Mouse (Mus musculus) limb, embryonic 14.5 days (tissue): Measurements from ENCODE around the gene 2210017I01Rik. TPM values are rescaled to one million over a fixed set of nuclear protein-coding genes. Genes with fewer than 3 reads are reported as not detected.

Experiments used
- ATAC-seq: fragments of 200-750 bp; cut with Nextera tagmentation; 2 replicates; pipeline ENCODE4 v1.8.0; 2017; ENCODE audit warnings: low read depth, moderate number of reproducible peaks, moderate TSS enrichment; ENCODE audit not compliant: low FRiP score
- DNase-seq: peaks from one replicate; pipeline ENCODE4 v3.0.0-alpha.2; 2015; ENCODE audit warnings: low spot score
- H3K27ac ChIP-seq: fragments of 300-500 bp; sonication (generic); replicated peaks from 2 replicates; pipeline ENCODE4 v1.5.1; 2014; ENCODE audit warnings: low read depth, mild to moderate bottlenecking, low read length, moderate library complexity, mixed read lengths
- H3K27me3 ChIP-seq: fragments of 300-500 bp; sonication (generic); 2 replicates; pipeline ENCODE4 v1.6.1; 2014; ENCODE audit warnings: low read length, mixed read lengths; ENCODE audit not compliant: control insufficient read depth, insufficient read depth
- H3K36me3 ChIP-seq: fragments of 300-500 bp; sonication (generic); 2 replicates; pipeline ENCODE4 v1.6.1; 2014; ENCODE audit warnings: mild to moderate bottlenecking, low read length, moderate library complexity, mixed read lengths; ENCODE audit not compliant: control insufficient read depth, insufficient read depth
- H3K4me1 ChIP-seq: fragments of 300-500 bp; sonication (generic); 2 replicates; pipeline ENCODE4 v1.6.1; 2014; ENCODE audit warnings: antibody characterized with exemption, low read length, mixed read lengths; ENCODE audit not compliant: control insufficient read depth, insufficient read depth
- H3K4me2 ChIP-seq: fragments of 300-500 bp; sonication (generic); replicated peaks from 2 replicates; pipeline ENCODE4 v1.6.1; 2014; ENCODE audit warnings: low read depth, mild to moderate bottlenecking, low read length, moderate library complexity; ENCODE audit not compliant: severe bottlenecking
- H3K4me3 ChIP-seq: fragments of 300-500 bp; sonication (generic); replicated peaks from 2 replicates; pipeline ENCODE4 v1.5.1; 2014; ENCODE audit warnings: low read length
- H3K9ac ChIP-seq: fragments of 300-500 bp; sonication (generic); 2 replicates; pipeline ENCODE4 v1.6.1; 2014; ENCODE audit warnings: mild to moderate bottlenecking, low read depth, low read length, moderate library complexity; ENCODE audit not compliant: severe bottlenecking
- H3K9me3 ChIP-seq: fragments of 300-500 bp; sonication (generic); 2 replicates; pipeline ENCODE4 v1.6.1; 2016; ENCODE audit warnings: low read length; ENCODE audit not compliant: control insufficient read depth
- POLR2A ChIP-seq: fragments of 200-500 bp; IDR thresholded peaks from 2 replicates; pipeline ENCODE4 v1.8.0; 2012; ENCODE audit warnings: inconsistent platforms, mild to moderate bottlenecking, moderate library complexity, borderline replicate concordance; ENCODE audit not compliant: insufficient read depth, insufficient read length; ENCODE audit errors: extremely low read depth
- WGBS: fragments of 180-500 bp; shearing (Covaris S2); extraction: QIAGEN DNeasy Blood & Tissue Kit; methylation state at CpG from one replicate; pipeline ENCODE4 v1.1.7; 2014; 5-methylcytosine and 5-hydroxymethylcytosine counted together
- polyA plus RNA-seq, 2 experiments: library from polyadenylated mRNA; depleted of rRNA in 1 of 2; stranded (reverse) in 1 of 2; unstranded in 1 of 2; fragments of >200 nt; fragmentation: Nextera tagmentation in 1 of 2; extraction: Ambion mirVana in 1 of 2; gene quantifications; 2 replicates each; pipeline versions ENCODE4 v1.2.1 to v1.2.3; 2012 to 2014

2210017I01Rik gene
- polyA plus RNA-seq, 2 experiments: not detected

- Histone ChIP-seq H3K4me1 (no peaks in the 10 kb centered on the region), H3K27me3 (no peaks in the 10 kb centered on the region), H3K36me3 (no peaks in the 10 kb centered on the region), H3K4me3 (no peak overlapping the region), H3K4me2 (no peak overlapping the region), H3K27ac (no peak overlapping the region), H3K9me3 (peaks cover 6% of the 10 kb centered on the region; the same call in 1 of the 2 replicates), H3K9ac (no peak overlapping the region)
- DNase-seq: no peak
- TF ChIP-seq POLR2A: no peak
- ATAC-seq: no peak
Observed at GRCm38 (mm10) chr3:92599973-92600372, 7.3 kb downstream of the 2210017I01Rik start.

GRCm38 (mm10) chr3:92598429-92598828 lies 8.9 kb downstream of the 2210017I01Rik start:
- Histone ChIP-seq H3K27ac (no peak overlapping the region), H3K4me2 (no peak overlapping the region), H3K9me3 (peaks cover 6% of the 10 kb centered on the region; the same call in 1 of the 2 replicates), H3K36me3 (no peaks in the 10 kb centered on the region), H3K9ac (no peak overlapping the region), H3K4me3 (no peak overlapping the region), H3K4me1 (no peaks in the 10 kb centered on the region), H3K27me3 (no peaks in the 10 kb centered on the region)
- DNase-seq: no peak
- WGBS: 88% methylated on average over 2 of the region's 2 CpGs
- no peak for TF ChIP-seq POLR2A
- ATAC-seq: no peak

GRCm38 (mm10) chr3:92588858-92589257 lies 18.4 kb downstream of the 2210017I01Rik start, which contains the start of gene Smcp:
Smcp (minus strand) TSS chr3:92588997.
- no peak for ATAC-seq
- 86% methylated on average over 1 of the region's 1 CpGs for WGBS
- H3K9me3 ChIP-seq: no peaks in the 10 kb centered on the region

GRCm38 (mm10) chr3:92587190-92587589 lies 20.1 kb downstream of the 2210017I01Rik start:
- Histone ChIP-seq H3K27ac (no peak overlapping the region), H3K36me3 (no peaks in the 10 kb centered on the region), H3K4me2 (no peak overlapping the region), H3K9ac (no peak overlapping the region), H3K9me3 (no peaks in the 10 kb centered on the region), H3K27me3 (no peaks in the 10 kb centered on the region), H3K4me1 (no peaks in the 10 kb centered on the region), H3K4me3 (no peak overlapping the region)
- ATAC-seq: no peak
- 77% methylated on average over 3 of the region's 3 CpGs for WGBS
- DNase-seq: no peak
- no peak for TF ChIP-seq POLR2A

More at GRCm38 (mm10) chr3:92588858-92589257, 18.4 kb downstream of the 2210017I01Rik start, which contains the start of gene Smcp:
- Histone ChIP-seq H3K4me2 (no peak within 1 kb of the TSS), H3K36me3 (no peaks in the 10 kb centered on the region), H3K4me1 (no peaks in the 10 kb centered on the region), H3K4me3 (no peak within 1 kb of the TSS), H3K27ac (no peak within 1 kb of the TSS), H3K27me3 (no peaks in the 10 kb centered on the region), H3K9ac (no peak within 1 kb of the TSS)
- TF ChIP-seq POLR2A: no peak
- DNase-seq: no peak

GRCm38 (mm10) chr3:92585055-92585454 lies 22.2 kb downstream of the 2210017I01Rik start:
- no peak overlapping the region for H3K9ac ChIP-seq
- 69% methylated on average over 1 of the region's 1 CpGs for WGBS

More at GRCm38 (mm10) chr3:92585055-92585454, 22.2 kb downstream of the 2210017I01Rik start:
- Histone ChIP-seq H3K36me3 (no peaks in the 10 kb centered on the region), H3K9me3 (no peaks in the 10 kb centered on the region), H3K4me2 (no peak overlapping the region), H3K4me3 (no peak overlapping the region), H3K4me1 (no peaks in the 10 kb centered on the region), H3K27me3 (no peaks in the 10 kb centered on the region), H3K27ac (no peak overlapping the region)
- TF ChIP-seq POLR2A: no peak
- ATAC-seq: no peak
- no peak for DNase-seq
